Mouse (Mus musculus): ENCODE data around the gene Slc19a3. TPM values are rescaled to one million over a fixed set of nuclear protein-coding genes. Genes with fewer than 3 reads are reported as not detected.
A peak's percentile ranks its signal among the peaks of the same experiment; 100 is the strongest.

Gene Slc19a3
- total RNA-seq (2021) = under 1 TPM; 0.25 to 0.26 TPM
- long read RNA-seq, experiment 1 = 0 reads
- long read RNA-seq, experiment 2 = 0 reads

DNA sequence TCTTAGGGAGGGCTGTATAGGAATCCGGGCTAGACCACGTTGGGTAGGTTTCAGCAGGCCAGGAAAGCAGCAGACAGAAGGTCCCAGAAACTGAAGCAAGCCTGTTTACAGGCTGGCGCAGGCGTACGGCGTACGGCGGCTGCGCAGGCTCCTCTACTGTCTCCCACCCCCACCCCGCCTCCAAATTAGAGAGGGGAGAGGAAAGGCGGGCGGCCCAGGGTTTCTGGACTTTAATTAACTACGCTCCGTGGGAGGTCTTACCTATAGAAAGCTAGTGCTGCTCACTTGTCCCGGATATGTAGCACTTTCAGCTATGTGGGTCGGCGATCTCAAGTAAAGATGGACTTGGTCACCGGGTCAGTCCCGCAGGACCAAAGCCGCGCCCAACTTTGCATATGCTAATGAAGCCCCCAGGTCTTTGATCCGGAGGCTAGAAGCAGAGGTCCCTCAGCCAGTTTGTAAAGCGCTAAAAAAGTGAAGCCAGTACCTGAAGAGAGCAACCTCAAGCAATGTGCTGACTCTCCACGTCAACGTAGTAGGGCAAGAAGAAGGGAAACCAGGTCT is at the start of gene Slc19a3:
TSS of gene Slc19a3 (minus strand) at position 340 of the 564 bp plus-strand sequence.
- DNase-seq (ENCODE audit: low spot score in 2 of 2) = peak in 1 of 2 experiments; percentile 10

DNA sequence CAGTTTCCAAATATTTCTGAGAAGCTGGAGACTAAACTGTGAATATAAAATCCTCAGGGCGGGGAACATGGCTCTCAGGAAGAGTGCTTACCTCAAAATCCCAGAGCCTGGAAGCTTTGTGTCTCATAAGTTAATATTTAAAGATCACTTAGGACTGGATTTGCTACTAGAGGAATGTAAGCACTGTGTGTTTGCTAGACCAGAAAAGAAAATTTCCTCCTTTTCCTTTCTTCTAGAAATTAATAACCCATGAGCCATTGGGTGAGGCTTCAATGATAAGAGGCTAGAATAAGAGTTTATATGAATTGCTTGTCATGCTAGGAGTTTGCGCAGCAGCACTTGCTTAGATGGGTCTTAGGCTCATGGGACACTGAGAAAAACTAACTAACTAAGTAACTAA is 46.5 kb upstream of the Slc19a3 start:
- no peak for DNase-seq (ENCODE audit: low spot score in 2 of 2)

GRCm38 (mm10) chr1:83077016-83077415 is 38.8 kb upstream of the Slc19a3 start:
- no peak for DNase-seq (ENCODE audit: low spot score in 2 of 2)

- DNase-seq (ENCODE audit: low spot score in 2 of 2) = no peak
Measured at GRCm38 (mm10) chr1:83076190-83076917, 38.1 kb upstream of the Slc19a3 start.

- no peak for DNase-seq (ENCODE audit: low spot score in 2 of 2)
Measured at GRCm38 (mm10) chr1:83075526-83076189, 37.4 kb upstream of the Slc19a3 start.

DNA sequence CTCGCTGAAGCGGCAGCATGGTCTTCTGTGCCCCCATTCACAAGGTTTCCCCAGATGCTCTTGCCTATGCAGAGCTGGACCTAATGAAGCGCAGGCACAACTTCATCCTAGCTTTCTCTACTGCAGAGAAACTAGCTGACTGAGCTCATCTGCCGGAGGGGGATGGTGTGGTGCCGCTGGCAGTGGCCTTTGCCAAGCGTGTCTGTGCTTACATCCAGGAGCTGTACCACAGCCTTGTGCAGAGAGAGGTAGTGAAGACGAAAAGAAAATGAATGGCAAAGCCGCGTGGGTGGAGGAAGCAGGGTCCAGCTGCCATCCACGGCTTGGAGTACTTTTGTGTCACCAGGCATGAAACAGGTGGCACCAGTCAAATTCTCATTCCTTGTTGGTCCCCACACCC is 29.0 kb upstream of the Slc19a3 start:
- no peak for DNase-seq (ENCODE audit: low spot score in 2 of 2)

GRCm38 (mm10) chr1:83066577-83066976 is 28.3 kb upstream of the Slc19a3 start:
- DNase-seq (ENCODE audit: low spot score in 2 of 2) = no peak

GRCm38 (mm10) chr1:83064851-83065250 is 26.6 kb upstream of the Slc19a3 start:
- DNase-seq (ENCODE audit: low spot score in 2 of 2) = no peak

DNA sequence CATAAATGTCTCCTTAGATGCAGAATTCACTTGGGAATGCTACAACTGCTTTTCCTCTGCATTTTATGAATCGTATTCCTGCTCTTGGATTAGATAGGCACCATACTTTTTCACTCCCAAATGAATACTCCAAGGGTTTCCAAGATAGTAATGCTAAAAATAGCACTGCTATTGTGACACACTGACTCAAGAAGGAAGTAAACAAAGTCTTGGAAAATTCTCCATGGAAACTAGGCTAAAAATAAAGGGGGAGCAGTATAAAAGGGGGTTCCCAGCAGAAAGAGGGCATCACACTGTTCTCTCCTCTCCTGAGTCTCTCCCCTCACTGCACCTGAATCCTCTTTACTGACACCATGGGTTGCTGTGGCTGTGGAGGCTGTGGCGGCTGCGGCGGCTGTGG is 22.4 kb upstream of the Slc19a3 start, which contains the start of gene Krtap28-13:
TSS of gene Krtap28-13 (plus strand) at position 288 of the 400 bp plus-strand sequence.
- no peak for DNase-seq (ENCODE audit: low spot score in 2 of 2)

- no peak for DNase-seq (ENCODE audit: low spot score in 2 of 2)
Measured at GRCm38 (mm10) chr1:83059278-83059677, 21.0 kb upstream of the Slc19a3 start, which contains the start of gene A030005K14Rik. Gene A030005K14Rik, minus strand, starts transcription at chr1:83059378.

DNA sequence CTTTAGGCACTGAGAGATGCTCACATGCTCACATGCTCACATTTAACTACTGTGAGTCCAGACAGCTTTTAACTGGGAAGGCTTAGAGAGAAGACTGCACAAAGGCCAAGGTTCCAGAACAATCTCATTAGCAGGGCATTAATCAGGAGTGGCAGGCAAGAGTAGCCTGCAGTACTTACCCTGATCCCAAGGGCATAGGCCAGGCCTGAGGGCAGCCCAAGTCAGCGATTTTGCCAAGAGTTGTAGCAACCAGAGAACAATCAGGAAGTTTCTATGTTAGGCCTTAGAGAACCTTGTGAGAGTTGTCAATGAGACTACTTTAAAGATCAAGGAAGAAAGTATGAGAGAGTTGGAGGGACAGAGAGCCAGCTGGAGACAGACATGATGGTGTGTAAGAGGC is 20.2 kb upstream of the Slc19a3 start:
- DNase-seq (ENCODE audit: low spot score in 2 of 2) = no peak

GRCm38 (mm10) chr1:83044882-83045427 is 6.7 kb upstream of the Slc19a3 start, which contains the start of gene Gm47969:
Gene Gm47969, plus strand, starts transcription at chr1:83044932.
- DNase-seq (ENCODE audit: low spot score in 2 of 2) = no peak

DNA sequence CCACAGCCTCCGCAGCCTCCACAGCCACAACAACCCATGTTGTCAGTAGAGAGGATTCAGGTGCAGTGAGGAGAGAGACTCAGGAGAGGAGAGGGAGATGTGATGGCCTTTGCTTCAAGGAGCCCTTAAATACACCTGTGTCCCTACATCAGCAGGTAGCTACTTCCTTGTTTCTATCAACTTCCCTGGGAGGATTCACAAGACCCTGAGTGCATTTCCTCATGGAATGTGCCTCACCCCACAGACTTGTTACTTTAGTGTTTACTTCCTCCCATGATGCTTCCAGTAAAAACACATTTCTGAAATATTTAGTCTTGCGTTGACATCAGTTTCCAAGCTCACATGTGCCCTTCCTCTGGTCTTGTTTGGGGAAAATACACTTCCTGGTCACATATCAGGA is 4.1 kb upstream of the Slc19a3 start, which contains the start of gene Krtap28-10:
TSS of gene Krtap28-10 (minus strand) at position 101 of the 400 bp plus-strand sequence.
- DNase-seq (ENCODE audit: low spot score in 2 of 2) = no peak

GRCm38 (mm10) chr1:83039080-83039479 is 832 bp upstream of the Slc19a3 start:
- DNase-seq (ENCODE audit: low spot score in 2 of 2) = no peak

DNA sequence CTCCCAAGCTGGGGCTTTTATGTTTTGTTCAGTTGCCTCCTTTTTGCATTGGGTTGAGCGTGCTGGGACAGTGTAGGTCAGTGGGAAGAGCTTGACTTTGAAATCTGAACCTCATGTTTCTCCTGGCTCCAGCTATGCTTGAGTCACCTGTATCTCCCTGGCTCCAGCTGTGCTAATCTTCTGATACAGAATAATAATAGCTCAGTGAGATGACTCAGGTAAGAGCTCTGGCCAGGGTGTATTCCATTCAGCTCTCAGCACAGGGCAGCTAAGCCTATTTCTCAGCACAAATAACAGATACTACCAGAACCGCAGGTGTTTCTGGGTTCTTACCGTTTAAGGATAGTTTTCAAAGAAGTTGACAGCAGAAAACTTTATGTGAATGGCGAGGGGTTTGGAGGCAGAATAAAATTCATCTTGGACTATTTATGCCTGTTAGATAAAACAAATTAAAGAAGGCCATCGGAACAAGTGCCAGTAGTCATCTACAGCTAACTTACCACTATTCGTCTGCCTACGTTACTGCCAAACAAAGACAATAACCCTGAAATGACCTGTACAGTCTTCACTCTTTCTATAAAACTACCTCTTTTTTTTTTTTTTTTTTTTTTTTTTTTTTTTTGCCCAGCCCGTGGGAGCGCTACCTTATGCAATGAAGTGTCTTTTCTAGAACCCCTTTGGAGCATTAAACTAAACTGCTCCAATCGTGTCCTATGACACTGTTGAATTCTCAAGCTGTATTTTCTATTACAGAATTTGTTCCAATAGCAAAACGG is 1.2 kb downstream of the Slc19a3 start:
- no peak for DNase-seq (ENCODE audit: low spot score in 2 of 2)

DNA sequence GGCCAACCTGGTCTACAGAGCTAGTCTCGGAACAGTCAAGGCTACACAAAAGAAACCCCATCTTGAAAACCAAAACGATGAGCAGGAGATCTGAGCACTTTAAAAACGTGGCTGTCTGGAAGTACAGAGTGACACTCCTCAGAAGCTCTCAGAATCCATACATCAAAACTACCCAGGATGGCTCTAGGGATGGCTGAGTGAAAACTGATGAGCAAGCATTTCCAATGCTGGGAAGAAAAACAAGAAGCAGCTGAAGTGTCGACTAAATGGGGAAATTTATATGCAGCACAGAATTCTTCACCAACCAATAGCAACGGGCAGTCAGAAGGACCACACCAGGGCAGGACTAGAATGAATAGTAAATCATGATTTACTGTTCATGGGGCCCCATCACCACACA is 3.7 kb downstream of the Slc19a3 start:
- DNase-seq (ENCODE audit: low spot score in 2 of 2) = no peak

GRCm38 (mm10) chr1:83032508-83032907 is 5.7 kb downstream of the Slc19a3 start:
- no peak for DNase-seq (ENCODE audit: low spot score in 2 of 2)

GRCm38 (mm10) chr1:83031950-83032349 is 6.3 kb downstream of the Slc19a3 start:
- DNase-seq (ENCODE audit: low spot score in 2 of 2) = no peak

DNA sequence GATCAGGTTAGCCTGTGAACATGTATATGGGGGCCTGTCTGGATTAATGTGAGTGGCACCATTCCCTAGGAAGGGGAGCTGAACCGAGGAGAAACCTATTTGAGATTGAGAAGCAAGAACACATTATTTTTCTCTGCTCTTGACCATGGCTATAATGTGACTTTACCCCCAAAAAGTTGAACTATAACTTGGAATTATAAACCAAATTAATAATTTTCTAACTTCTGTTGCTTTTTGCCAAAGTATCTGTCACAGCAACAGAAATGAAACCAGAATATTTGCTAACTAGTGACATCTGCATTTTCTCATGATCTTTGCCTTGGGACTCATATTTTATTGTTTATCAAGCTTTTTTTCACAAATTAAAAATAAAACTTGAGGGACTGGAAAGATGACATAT is 21.7 kb downstream of the Slc19a3 start:
- DNase-seq (ENCODE audit: low spot score in 2 of 2) = no peak

DNA sequence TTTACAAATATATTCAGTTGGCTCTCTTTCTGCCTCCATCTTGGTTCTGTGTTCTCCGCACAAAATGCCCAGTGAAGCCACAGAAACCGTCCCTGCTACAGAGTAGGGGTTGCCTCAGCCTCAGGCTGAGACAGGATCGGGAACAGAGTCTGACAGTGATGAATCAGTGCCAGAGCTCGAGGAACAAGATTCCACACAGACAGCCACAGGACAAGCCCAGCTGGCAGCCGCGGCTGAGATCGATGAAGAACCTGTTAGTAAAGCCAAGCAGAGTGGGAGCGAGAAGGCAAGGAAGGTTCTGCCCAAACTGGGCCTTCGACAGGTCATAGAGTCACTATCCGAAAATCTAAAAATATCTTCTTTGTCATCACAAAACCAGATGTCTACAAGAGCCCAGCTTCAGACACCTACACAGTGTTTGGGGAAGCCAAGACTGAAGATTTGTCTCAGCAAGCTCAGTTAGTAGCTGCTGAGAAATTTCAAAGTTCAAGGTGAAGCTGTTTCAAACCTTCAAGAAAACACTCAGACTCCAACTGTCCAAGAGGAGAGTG is 22.8 kb downstream of the Slc19a3 start:
- DNase-seq (ENCODE audit: low spot score in 2 of 2) = no peak

GRCm38 (mm10) chr1:83014477-83014876 is 23.8 kb downstream of the Slc19a3 start:
- DNase-seq (ENCODE audit: low spot score in 2 of 2) = no peak
